Mouse (Mus musculus): ENCODE measurements around the gene Tecpr2.

DNA sequence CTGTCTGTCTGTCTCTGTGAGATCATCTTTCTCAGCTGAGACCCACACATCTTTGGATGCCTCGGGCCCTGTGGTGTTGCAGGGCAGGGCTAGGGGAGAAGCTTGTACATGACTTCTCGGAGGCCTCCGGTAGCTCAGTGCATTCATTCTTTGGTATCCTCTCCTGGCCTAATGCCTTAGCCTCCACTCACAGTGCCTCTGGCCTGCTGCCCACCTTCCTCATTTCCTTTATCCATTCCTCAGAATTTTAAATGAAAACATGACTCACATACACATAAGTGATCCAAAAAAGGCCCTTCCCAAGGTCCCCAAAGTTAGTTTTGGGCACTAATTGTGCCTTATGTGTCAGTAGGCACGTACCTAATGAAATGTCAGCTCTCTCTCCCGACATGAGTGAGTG lies 48.4 kb downstream of the Tecpr2 start:
- TF ChIP-seq CHD2 (IDR thresholded peaks at IDR 0.05; ENCODE audit: low read depth, low read length) (no peak), HCFC1 (IDR thresholded peaks at IDR 0.05; ENCODE audit: borderline replicate concordance, insufficient read depth, low read length) (no peak), ZNF384 (IDR thresholded peaks at IDR 0.05; ENCODE audit: low read depth, low read length) (no peak), ZC3H11A (IDR thresholded peaks at IDR 0.05; ENCODE audit: borderline replicate concordance, low read depth, low read length) (no peak)

Data from ES-E14 (cell line).